ENCODE assay signal across 11 mouse cellular contexts in genomic region chr9:45843007-45843406, GRCm38 (mm10).
"Had no signal": no experiment of that assay in that cellular context is flagged by ENCODE, and none has a peak within 500 bp of the region (broad histone marks: within the 10 kb centered on the region; RNA-seq: fewer than 3 reads in every experiment).

No protein-coding gene starts in this region.

- DNase-seq: kidney, adult 8-10 months; kidney, postnatal 36 days; left cerebral cortex, postnatal 4 days; lung, adult 18-20 months; midbrain, embryonic 14.5 days; right cerebral cortex, postnatal 14 days; thymus, postnatal 4 days had no signal

- H3K27ac ChIP-seq: kidney, postnatal 0 days; limb, embryonic 13.5 days; liver, embryonic 14.5 days; stomach, postnatal 0 days had no signal

- H3K4me3 ChIP-seq: limb, embryonic 13.5 days had no signal
